Mouse (Mus musculus): ENCODE results near the gene Pfn3.
"Not testable (repeated sequence)": the region's sequence is repeated elsewhere in the genome, so short reads cannot be mapped to it uniquely, and the experiment has no call there.

Gene Pfn3

GRCm38 (mm10) chr13:55414743-55415380, at the start of gene Pfn3:
Gene Pfn3, minus strand, starts transcription at chr13:55415232.
- DNase-seq (ENCODE audit: low spot score): no peak

- no peak for DNase-seq (ENCODE audit: low spot score)
Observed at GRCm38 (mm10) chr13:55464027-55464884, 49.2 kb upstream of the Pfn3 start, which contains the start of gene Prr7. Gene Prr7, plus strand, starts transcription at chr13:55464267.

DNA sequence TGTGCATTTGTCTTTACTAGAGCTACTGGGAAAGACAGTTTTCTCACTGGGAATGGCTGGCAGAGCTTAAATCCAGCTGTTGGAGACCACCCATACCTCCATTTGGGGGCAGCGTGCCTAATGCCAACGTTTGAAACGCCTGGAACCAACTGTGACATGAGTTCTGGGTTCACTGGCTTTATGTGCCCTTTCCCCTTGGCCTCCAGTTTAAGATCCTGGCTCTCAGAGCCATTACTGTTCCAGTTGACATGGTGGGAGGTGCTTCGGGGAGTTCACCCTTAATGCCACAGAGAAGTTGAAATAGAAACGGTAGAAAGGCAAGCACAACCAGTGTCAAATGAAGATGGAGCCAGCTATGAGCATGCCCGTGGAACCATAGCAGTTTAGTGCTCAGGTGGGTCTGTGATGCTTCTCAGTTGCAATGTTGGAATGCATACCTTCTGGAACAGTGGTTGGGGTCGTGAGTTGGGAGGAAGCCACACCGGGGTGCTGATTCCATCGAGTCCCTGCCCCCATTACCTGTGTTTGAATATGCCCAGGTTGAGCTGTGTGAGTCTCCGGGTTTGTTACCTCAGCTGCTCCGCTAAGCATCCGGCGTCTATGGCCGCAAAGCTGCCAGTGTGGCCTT, 48.5 kb upstream of the Pfn3 start:
- DNase-seq (ENCODE audit: low spot score): no peak

- no peak for DNase-seq (ENCODE audit: low spot score)
Observed at GRCm38 (mm10) chr13:55462965-55463364, 47.9 kb upstream of the Pfn3 start.

DNA sequence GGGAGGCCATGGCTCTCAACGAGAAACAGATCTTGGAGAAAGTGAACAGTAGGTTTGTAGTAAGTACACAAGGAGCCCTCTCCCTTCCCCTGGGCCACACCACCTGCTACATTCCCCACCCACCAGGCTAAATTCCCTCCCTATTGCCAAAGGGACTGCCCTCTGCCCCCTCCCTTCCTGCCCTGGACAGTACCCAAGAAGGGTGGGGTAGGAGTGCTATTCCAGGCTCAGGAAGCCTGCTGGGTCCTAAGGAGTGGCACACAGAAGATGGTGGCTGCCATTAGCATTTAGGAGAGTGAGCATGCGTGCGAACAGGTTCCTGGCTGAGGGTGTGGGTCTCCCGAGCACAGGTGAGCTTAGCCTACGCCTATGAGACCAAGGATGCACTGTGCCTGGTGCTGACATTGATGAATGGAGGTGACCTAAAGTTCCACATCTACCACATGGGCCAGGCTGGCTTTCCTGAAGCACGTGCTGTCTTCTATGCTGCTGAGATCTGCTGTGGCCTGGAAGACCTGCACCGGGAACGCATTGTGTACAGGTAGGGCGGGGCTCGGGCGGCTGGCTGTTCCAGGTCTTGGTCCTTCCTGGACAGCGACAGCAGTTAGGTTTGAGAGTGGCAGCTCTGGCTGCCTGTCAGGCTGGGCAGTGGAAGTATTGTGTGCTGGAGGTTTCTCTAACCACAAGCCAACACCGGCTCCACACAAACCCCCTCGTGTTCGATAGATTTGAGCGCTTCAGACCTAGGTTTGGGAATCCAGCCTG, 36.9 kb upstream of the Pfn3 start:
- DNase-seq (ENCODE audit: low spot score): no peak

DNA sequence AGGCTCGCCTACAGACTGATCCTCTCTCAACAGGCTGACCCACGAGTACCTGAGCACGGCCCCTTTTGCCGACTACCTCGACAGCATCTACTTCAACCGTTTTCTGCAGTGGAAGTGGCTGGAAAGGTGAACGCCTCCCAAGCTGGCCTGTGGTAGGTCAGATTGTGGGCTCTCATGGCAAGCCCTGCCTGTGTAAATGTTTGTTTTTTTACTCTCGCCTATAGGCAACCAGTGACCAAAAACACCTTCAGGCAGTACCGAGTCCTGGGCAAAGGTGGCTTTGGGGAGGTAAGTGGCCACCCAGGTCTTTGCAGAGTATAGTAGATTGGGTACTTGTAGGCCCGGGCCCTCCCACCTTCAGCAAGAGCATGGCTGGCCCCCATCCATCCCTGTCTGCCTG, 36.3 kb upstream of the Pfn3 start:
- no peak for DNase-seq (ENCODE audit: low spot score)

DNA sequence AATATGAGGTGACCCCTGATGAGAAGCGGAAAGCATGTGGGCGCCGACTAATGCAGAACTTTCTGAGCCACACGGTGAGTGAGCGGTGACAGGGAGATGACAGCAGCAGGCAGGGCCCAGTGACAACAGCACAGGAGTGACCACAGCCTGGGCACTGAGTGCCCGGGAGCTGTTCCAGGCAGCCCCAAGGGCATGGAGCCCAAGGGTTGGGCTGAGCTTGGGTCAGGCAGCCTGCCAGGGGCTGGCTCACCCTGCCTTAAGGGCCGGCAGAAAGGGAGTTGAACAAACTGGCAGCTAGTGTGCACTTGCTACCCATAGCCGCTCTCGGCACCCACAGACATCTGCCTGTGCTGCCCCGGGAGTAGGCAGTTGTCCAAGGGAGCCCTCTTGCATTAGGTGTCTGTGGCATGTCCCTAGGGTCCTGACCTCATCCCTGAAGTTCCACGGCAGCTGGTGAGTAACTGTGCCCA, 35.5 kb upstream of the Pfn3 start:
- DNase-seq (ENCODE audit: low spot score): no peak

DNA sequence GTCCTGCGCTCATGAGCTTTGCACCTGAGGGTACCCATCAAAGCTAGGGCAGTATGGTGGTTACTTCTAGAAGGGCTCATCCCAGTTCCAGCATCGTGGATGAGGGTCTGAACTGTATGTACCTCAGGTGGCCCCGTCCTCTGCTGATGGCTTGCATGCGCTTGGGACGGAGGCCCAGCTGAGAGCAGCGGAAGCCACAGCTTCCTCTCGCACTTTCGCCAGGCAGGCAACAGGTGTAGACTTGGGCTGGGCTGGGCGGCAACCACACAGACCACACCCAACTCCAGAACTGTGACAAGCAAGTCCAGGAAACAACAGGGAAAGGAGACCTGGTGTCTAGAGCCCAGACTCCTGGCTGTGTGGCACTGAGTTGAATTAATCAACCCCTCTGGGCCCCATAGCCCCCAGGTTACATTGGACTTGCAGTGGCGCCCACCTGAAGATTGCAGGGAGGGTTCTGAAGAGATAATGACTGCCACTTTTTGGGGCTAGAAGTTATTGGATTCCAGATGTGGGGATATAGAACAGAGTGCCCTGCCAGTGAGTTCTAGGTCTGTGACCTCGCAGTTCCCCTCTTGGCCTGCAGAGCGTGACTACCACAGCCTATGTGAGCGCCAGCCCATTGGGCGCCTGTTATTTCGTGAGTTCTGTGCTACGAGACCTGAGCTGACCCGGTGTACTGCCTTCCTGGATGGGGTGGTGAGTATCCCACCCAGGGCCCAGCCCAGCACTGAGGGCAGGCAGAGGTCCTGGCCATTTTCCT, 34.8 kb upstream of the Pfn3 start:
- DNase-seq (ENCODE audit: low spot score): no peak

DNA sequence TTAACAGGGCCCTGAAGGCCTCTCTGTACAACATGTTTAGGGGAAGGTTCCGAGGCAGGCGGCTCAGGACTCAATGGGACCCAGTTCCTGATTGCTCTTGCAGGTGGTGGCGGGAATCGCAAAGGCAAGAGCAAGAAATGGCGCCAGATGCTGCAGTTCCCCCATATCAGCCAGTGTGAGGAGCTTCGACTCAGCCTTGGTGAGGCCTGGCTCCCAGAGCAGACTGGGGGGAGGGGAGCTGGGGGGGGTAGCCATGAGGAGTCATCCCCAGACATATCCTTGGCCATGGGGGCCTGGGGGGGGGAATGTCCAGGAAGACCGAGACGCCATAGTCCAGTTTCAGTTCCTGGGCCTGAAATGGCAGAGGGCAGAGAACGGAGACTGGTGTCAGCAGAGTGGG, 34.2 kb upstream of the Pfn3 start:
- DNase-seq (ENCODE audit: low spot score): no peak

- DNase-seq (ENCODE audit: low spot score): no peak
Observed at GRCm38 (mm10) chr13:55448131-55448530, 33.1 kb upstream of the Pfn3 start.

GRCm38 (mm10) chr13:55447543-55447943, 32.5 kb upstream of the Pfn3 start:
- DNase-seq (ENCODE audit: low spot score): no peak

DNA sequence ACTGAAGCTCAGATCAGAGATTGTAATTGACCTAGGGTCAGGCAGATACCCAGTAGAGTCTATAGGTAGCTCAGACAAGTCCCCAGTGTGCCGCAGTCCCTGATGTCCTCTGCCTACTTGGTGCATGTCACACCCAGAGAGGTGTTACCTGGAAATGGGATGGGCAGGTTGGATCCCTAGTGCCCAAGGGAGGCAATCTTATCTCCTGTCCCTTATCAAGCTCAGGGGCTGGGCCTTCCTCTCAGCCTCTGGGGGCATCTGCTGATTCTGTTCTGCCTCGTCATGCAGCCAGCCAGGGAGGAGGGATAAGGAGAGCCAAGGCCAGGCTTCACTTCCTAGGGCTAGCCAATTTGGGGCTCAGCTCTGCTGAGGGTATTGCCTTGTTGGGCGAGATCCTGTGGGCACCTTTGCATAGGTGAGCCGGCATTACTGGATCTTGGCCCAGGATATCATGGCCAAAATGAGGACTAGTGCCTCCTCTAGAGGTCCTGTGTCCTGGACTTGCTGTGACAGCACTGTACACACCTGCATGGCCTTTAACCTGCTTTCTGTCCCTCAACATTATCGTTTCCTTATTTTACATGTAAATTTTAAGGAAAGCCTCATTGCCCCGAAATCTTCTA, 31.6 kb upstream of the Pfn3 start:
- DNase-seq (ENCODE audit: low spot score): no peak

DNA sequence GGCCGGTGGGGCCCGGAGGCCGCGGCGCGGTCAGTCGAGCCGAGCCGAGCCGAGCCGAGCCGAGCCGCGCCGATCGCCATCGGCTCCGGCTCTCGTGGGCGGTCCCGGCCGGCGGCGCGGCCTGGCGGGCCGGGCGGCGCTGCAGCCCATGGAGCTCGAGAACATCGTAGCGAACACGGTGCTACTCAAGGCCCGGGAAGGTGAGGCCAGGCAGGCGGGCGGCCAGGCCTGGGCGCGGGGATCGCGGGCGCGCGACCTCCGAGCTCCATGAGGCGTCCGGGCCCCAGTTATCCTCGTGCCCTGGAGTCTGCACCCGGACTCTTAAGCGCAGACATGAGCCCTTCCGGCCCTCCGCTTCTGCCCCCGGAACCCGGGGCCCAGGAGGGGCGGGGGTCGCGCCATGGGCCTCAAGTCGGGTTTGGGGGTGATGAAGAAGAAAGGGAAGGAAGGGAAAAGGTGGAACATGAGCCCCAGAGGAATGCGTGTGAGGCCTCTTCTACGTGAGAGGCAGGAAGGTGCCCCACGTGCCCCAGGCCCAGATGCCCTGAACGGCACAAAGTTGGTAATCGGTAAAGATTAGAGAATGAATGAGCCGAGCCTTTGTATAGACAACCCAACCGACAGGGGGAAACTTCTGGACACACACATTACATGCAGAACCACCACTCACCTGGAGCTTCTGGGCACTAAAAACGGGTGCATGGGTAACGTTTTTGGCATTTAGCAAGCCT, 30.5 kb upstream of the Pfn3 start:
- no peak for DNase-seq (ENCODE audit: low spot score)

- peak; percentile 97 for DNase-seq (ENCODE audit: low spot score)
Observed at GRCm38 (mm10) chr13:55444937-55445315, 29.9 kb upstream of the Pfn3 start, which contains the start of gene Grk6. Gene Grk6, plus strand, starts transcription at chr13:55445072.

- no peak for DNase-seq (ENCODE audit: low spot score)
Observed at GRCm38 (mm10) chr13:55444286-55444936, 29.4 kb upstream of the Pfn3 start.

DNA sequence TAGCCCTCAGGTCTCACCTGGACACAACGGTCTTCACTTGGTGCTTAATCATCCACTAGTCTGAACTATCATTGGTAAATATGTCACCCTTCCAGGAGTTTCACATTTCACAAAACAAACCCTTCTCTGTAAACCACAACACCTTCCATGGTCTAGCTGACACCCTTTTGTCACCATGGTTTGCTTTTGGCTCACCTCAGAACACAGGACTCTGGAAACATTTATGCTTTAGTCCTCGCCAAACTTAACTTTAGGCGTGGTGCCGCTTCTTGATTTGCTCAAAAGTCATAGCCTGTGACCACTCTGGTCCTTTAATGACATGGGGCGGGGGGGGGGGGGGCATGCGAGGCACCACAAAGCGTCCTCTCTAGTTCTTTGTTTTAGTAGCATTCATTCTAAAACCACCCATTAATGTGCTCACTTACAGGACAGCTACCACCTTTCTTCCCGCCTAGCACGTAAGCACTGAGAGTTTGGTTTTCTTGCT, 28.8 kb upstream of the Pfn3 start:
- DNase-seq (ENCODE audit: low spot score): no peak

GRCm38 (mm10) chr13:55437111-55437629, 22.1 kb upstream of the Pfn3 start:
- DNase-seq (ENCODE audit: low spot score): not testable (repeated sequence)

DNA sequence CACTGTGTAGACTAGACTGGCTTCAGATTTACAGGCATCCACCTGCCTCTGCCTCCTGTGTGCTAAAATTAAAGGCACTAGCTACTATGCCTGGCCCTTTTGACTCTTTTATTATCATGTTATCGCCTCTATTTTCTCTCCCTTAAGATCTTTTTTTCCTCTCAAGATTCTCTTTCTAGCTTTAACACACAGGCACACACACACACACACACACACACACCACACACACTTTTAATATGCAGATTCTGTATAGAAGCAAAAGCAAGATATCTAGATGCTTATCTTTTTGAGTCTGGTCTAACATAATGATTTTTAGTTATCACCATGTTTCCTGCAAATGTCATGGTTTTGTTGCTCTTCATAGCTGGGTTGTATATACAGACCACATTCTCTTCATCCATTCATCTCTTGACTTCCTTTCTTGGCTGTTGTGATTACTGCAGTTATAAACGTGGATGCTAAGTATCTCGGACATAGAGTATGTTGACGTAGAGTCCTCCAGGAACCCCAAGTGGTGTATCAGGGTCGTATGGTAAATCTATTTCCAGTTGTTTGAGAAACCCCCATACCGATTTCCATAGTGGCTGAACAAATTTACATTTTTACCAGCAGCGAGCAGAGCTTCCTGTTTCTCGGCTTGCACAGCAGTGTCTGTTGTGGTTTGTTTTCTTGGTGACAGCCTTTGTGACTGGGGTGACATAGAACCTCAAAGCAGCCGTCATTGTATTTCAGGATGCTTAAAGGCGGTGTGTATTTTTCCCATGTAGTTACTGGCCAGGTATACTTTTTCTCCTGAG, 17.1 kb upstream of the Pfn3 start:
- DNase-seq (ENCODE audit: low spot score): no peak
